Mouse (Mus musculus) CH12.LX (cell line): Measurements from ENCODE around the gene Ccdc57. TPM values are rescaled to one million over a fixed set of nuclear protein-coding genes. Genes with fewer than 3 reads are reported as not detected.
"Not testable (repeated sequence)": the region's sequence is repeated elsewhere in the genome, so short reads cannot be mapped to it uniquely, and the experiment has no call there.

Experiments used
- DNase-seq: peaks from one replicate; pipeline ENCODE4 v3.0.0-alpha.2; 2013; ENCODE audit errors: extremely low read depth
- H3K27ac ChIP-seq: 2 replicates; pipeline ENCODE4 v1.5.1; 2012; ENCODE audit warnings: low read depth, mild to moderate bottlenecking, control low read depth, moderate library complexity; ENCODE audit not compliant: insufficient read depth
- H3K27me3 ChIP-seq: replicated peaks from 2 replicates; pipeline ENCODE3; 2012; ENCODE audit warnings: inconsistent platforms
- H3K36me3 ChIP-seq, 2 experiments: replicated peaks in 1 of 2; 2 replicates each; pipeline versions ENCODE3 to v1.6.1; 2012; ENCODE audit warnings: inconsistent platforms in 1 of 2, low read length in 1 of 2, mild to moderate bottlenecking in 1 of 2, mixed read lengths in 1 of 2, moderate library complexity in 1 of 2; ENCODE audit not compliant: control insufficient read depth in 1 of 2, insufficient read depth in 1 of 2
- H3K4me1 ChIP-seq, 2 experiments: 2 replicates each; pipeline ENCODE4 v1.6.1; 2012; ENCODE audit warnings: inconsistent platforms in 1 of 2, moderate library complexity in 1 of 2; ENCODE audit not compliant: insufficient read depth in 2 of 2, control insufficient read depth in 1 of 2
- H3K4me2 ChIP-seq: 2 replicates; pipeline ENCODE4 v1.6.1; 2012; ENCODE audit warnings: low read depth, mild to moderate bottlenecking, control low read depth; ENCODE audit not compliant: poor library complexity, insufficient read depth, severe bottlenecking
- H3K4me3 ChIP-seq, 3 experiments: fragments of 150-350 bp in 1 of 3; sonication (generic) in 1 of 3; replicated peaks in 1 of 3; 2 replicates each; pipeline versions ENCODE3 to v1.5.1; 2011 to 2012; ENCODE audit warnings: low read depth in 2 of 3, low read length in 2 of 3, mild to moderate bottlenecking in 2 of 3, moderate library complexity in 2 of 3, control low read depth in 1 of 3, improper control_type of control experiment in 1 of 3, inconsistent platforms in 1 of 3, mixed read lengths in 1 of 3; ENCODE audit not compliant: poor library complexity in 1 of 3
- H3K79me2 ChIP-seq: replicated peaks from 2 replicates; pipeline ENCODE4 v1.6.1; 2012; ENCODE audit warnings: mild to moderate bottlenecking, moderate library complexity; ENCODE audit not compliant: control insufficient read depth, poor library complexity, insufficient read depth, severe bottlenecking; ENCODE audit errors: extremely low read depth
- H3K9ac ChIP-seq: 2 replicates; pipeline ENCODE4 v1.6.1; 2012; ENCODE audit warnings: low read depth, mild to moderate bottlenecking, control low read depth, moderate library complexity; ENCODE audit not compliant: insufficient read depth
- H3K9me3 ChIP-seq: replicated peaks from 2 replicates; pipeline ENCODE3; 2012; ENCODE audit warnings: low read length, inconsistent platforms, mixed read lengths
- CHD1 ChIP-seq: IDR thresholded peaks from 2 replicates; pipeline ENCODE4 v1.6.1; 2012; ENCODE audit warnings: low read depth, low read length, improper control_type of control experiment, inconsistent platforms
- E2F4 ChIP-seq: IDR thresholded peaks from 2 replicates; pipeline ENCODE4 v1.6.1; 2011; ENCODE audit warnings: low read depth, low read length, improper control_type of control experiment; ENCODE audit not compliant: insufficient replicate concordance
- ELF1 ChIP-seq: IDR thresholded peaks from 2 replicates; pipeline ENCODE4 v1.6.1; 2014; ENCODE audit warnings: low read depth, mild to moderate bottlenecking, inconsistent platforms, low read length, improper control_type of control experiment
- EP300 ChIP-seq: IDR thresholded peaks from 2 replicates; pipeline ENCODE4 v1.6.1; 2011; ENCODE audit warnings: low read length, improper control_type of control experiment
- GABPA ChIP-seq: IDR thresholded peaks from 2 replicates; pipeline ENCODE4 v1.6.1; 2012; ENCODE audit warnings: low read depth, low read length, improper control_type of control experiment, inconsistent platforms; ENCODE audit not compliant: insufficient replicate concordance
- HCFC1 ChIP-seq: IDR thresholded peaks from 2 replicates; pipeline ENCODE4 v1.6.1; 2012; ENCODE audit warnings: low read depth, mild to moderate bottlenecking, inconsistent platforms, low read length, improper control_type of control experiment
- IRF4 ChIP-seq: IDR thresholded peaks from 2 replicates; pipeline ENCODE4 v1.6.1; 2014; ENCODE audit warnings: low read depth, mild to moderate bottlenecking, inconsistent platforms, low read length, improper control_type of control experiment
- JUN ChIP-seq: IDR thresholded peaks from 2 replicates; pipeline ENCODE4 v1.6.1; 2011; ENCODE audit warnings: low read depth, mild to moderate bottlenecking, low read length, improper control_type of control experiment, moderate library complexity; ENCODE audit not compliant: insufficient read depth
- JUND ChIP-seq: conservative IDR thresholded peaks from 2 replicates; pipeline ENCODE4 v1.6.1; 2011; ENCODE audit warnings: low read depth, low read length, improper control_type of control experiment
- MAX ChIP-seq: IDR thresholded peaks from 2 replicates; pipeline ENCODE4 v1.6.1; 2011; ENCODE audit warnings: low read length, improper control_type of control experiment
- MXI1 ChIP-seq: IDR thresholded peaks from 2 replicates; pipeline ENCODE4 v1.6.1; 2011; ENCODE audit warnings: mild to moderate bottlenecking, low read depth, low read length, improper control_type of control experiment
- MYC ChIP-seq: IDR thresholded peaks from 2 replicates; pipeline ENCODE4 v1.6.1; 2011; ENCODE audit warnings: low read depth, mild to moderate bottlenecking, improper control_type of control experiment, low read length
- NELFE ChIP-seq: IDR thresholded peaks from 2 replicates; pipeline ENCODE4 v1.6.1; 2011; ENCODE audit warnings: low read depth, low read length, improper control_type of control experiment
- PAX5 ChIP-seq: IDR thresholded peaks from 2 replicates; pipeline ENCODE4 v1.6.1; 2012; ENCODE audit warnings: low read length, inconsistent platforms, mixed read lengths
- POLR2AphosphoS2 ChIP-seq: IDR thresholded peaks from 2 replicates; pipeline ENCODE4 v1.6.1; 2011; ENCODE audit warnings: low read depth, low read length, improper control_type of control experiment
- RAD21 ChIP-seq: IDR thresholded peaks from 2 replicates; pipeline ENCODE4 v1.6.1; 2011; ENCODE audit warnings: low read depth, mild to moderate bottlenecking, low read length, improper control_type of control experiment, moderate library complexity
- SMC3 ChIP-seq: IDR thresholded peaks from 2 replicates; pipeline ENCODE4 v1.6.1; 2011; ENCODE audit warnings: low read depth, low read length, improper control_type of control experiment
- TBP ChIP-seq: conservative IDR thresholded peaks from 2 replicates; pipeline ENCODE4 v1.6.1; 2011; ENCODE audit warnings: low read depth, low read length, improper control_type of control experiment
- TCF12 ChIP-seq: IDR thresholded peaks from 2 replicates; pipeline ENCODE4 v1.6.1; 2014; ENCODE audit warnings: low read depth, mild to moderate bottlenecking, inconsistent platforms, low read length, improper control_type of control experiment
- UBTF ChIP-seq: IDR thresholded peaks from 2 replicates; pipeline ENCODE4 v1.6.1; 2012; ENCODE audit warnings: low read depth, mild to moderate bottlenecking, inconsistent platforms, low read length, improper control_type of control experiment, moderate library complexity
- USF1 ChIP-seq: IDR thresholded peaks from 2 replicates; pipeline ENCODE4 v1.6.1; 2014; ENCODE audit warnings: low read depth, mild to moderate bottlenecking, inconsistent platforms, low read length, improper control_type of control experiment
- USF2 ChIP-seq: conservative IDR thresholded peaks from 2 replicates; pipeline ENCODE4 v1.6.1; 2011; ENCODE audit warnings: low read depth, low read length, improper control_type of control experiment
- ZC3H11A ChIP-seq: IDR thresholded peaks from 2 replicates; pipeline ENCODE4 v1.6.1; 2012; ENCODE audit warnings: low read depth, mild to moderate bottlenecking, inconsistent platforms, low read length, improper control_type of control experiment
- ZKSCAN1 ChIP-seq: IDR thresholded peaks from 2 replicates; pipeline ENCODE4 v1.6.1; 2012; ENCODE audit warnings: low read depth, inconsistent platforms, low read length, improper control_type of control experiment, borderline replicate concordance
- ZMIZ1 ChIP-seq: IDR thresholded peaks from 2 replicates; pipeline ENCODE4 v1.6.1; 2012; ENCODE audit warnings: low read depth, mild to moderate bottlenecking, inconsistent platforms, low read length, improper control_type of control experiment
- dilution Hi-C: fragments of 300-500 bp; cut with MboI; formaldehyde crosslinking; loops from 2 replicates; pipeline ENCODE4 v1.14.3; 2020; ENCODE audit warnings: low sequenced_read_pairs; ENCODE audit not compliant: extremely low pct_unique_long_range_greater_than_20kb, extremely low pct_ligation_motif_present
- in situ Hi-C: fragments of 300-500 bp; cut with MboI; formaldehyde crosslinking; loops from 3 replicates; pipeline ENCODE4 v1.14.3; 2019; ENCODE audit warnings: low sequenced_read_pairs, low pct_ligation_motif_present, low pct_unique_long_range_greater_than_20kb, mixed read lengths
- polyA plus RNA-seq: library from polyadenylated mRNA; unstranded; fragments of >175 nt; gene quantifications from 2 replicates; pipeline ENCODE4 v1.2.1, GENCODE M21; 2012; ENCODE audit warnings: low read depth; ENCODE audit not compliant: insufficient read length
- total RNA-seq, 2 experiments: library from RNA; depleted of rRNA; stranded (reverse); fragments of 300-350 nt in 1 of 2; fragments of >200 nt in 1 of 2; gene quantifications; 2 replicates each; pipeline ENCODE4 v1.2.3; 2012 to 2014

The Ccdc57 gene
- total and polyA plus RNA-seq, 3 experiments: 2.3 to 6.0 (median 5.4) TPM

GRCm38 (mm10) chr11:120862819-120863218 lies 69.9 kb downstream of the Ccdc57 start:
- Histone ChIP-seq H3K79me2 (no peaks in the 10 kb centered on the region), H3K27me3 (no peaks in the 10 kb centered on the region), H3K27ac (no peak overlapping the region), H3K4me1 (no peaks in the 10 kb centered on the region), H3K36me3 (peaks cover 12 to 48% of the 10 kb centered on the region in 2 experiments), H3K9ac (no peak overlapping the region), H3K9me3 (no peaks in the 10 kb centered on the region), H3K4me3 (no peak overlapping the region), H3K4me2 (no peak overlapping the region)
- dilution Hi-C loops: no loop called here
- TF ChIP-seq SMC3 (no peak), MYC (no peak), E2F4 (no peak), HCFC1 (no peak), IRF4 (no peak), TBP (no peak), ELF1 (no peak), ZC3H11A (no peak), USF2 (no peak), JUND (no peak)
- in situ Hi-C loops: no loop called here
- no peak for DNase-seq

- H3K4me2 ChIP-seq, dilution Hi-C loops, in situ Hi-C loops, H3K9ac ChIP-seq, DNase-seq, H3K9me3 ChIP-seq, H3K27me3 ChIP-seq, H3K4me3 ChIP-seq, H3K79me2 ChIP-seq, H3K27ac ChIP-seq: not testable (repeated sequence)
- Histone ChIP-seq H3K36me3 (peaks cover 8 to 51% of the 10 kb centered on the region in 2 experiments), H3K4me1 (peaks cover 0 to 28% of the 10 kb centered on the region in 2 experiments; a peak in 2 of 4 replicates)
Observed at GRCm38 (mm10) chr11:120855938-120856337, 76.7 kb downstream of the Ccdc57 start.

- H3K4me3 ChIP-seq: no peak overlapping the region
- dilution Hi-C loops (no loop called here), in situ Hi-C loops (no loop called here)
- no peaks in the 10 kb centered on the region for H3K9me3 ChIP-seq
- no peak for TF ChIP-seq JUN
- TF ChIP-seq EP300: no peak
- TF ChIP-seq ZKSCAN1: no peak
- no peak for TF ChIP-seq USF2
- TF ChIP-seq MXI1: no peak
- no peak for TF ChIP-seq ZMIZ1
- no peak for TF ChIP-seq UBTF
- no peak for TF ChIP-seq CHD1
- no peak for TF ChIP-seq NELFE
- TF ChIP-seq E2F4: no peak
- no peak for TF ChIP-seq POLR2AphosphoS2
- no peak for TF ChIP-seq SMC3
- no peak for TF ChIP-seq ELF1
- TF ChIP-seq USF1: no peak
- TF ChIP-seq MAX: no peak
- no peak for TF ChIP-seq PAX5
- no peak for TF ChIP-seq TCF12
- no peak for TF ChIP-seq RAD21
- no peak for TF ChIP-seq GABPA
- H3K4me1 ChIP-seq: peaks cover 7 to 39% of the 10 kb centered on the region in 2 experiments; a peak in 3 of 4 replicates
- peaks cover 2 to 34% of the 10 kb centered on the region in 2 experiments for H3K36me3 ChIP-seq
- DNase-seq: no peak
- no peak overlapping the region for H3K9ac ChIP-seq
- H3K27ac ChIP-seq: no peak overlapping the region
- no peaks in the 10 kb centered on the region for H3K79me2 ChIP-seq
- no peaks in the 10 kb centered on the region for H3K27me3 ChIP-seq
- no peak overlapping the region for H3K4me2 ChIP-seq
Observed at GRCm38 (mm10) chr11:120853788-120854187, 78.9 kb downstream of the Ccdc57 start.
